Mouse (Mus musculus) embryo, embryonic 11.5 days (tissue): ENCODE results near the gene Gm20931.
"Not testable (repeated sequence)": the region's sequence is repeated elsewhere in the genome, so short reads cannot be mapped to it uniquely, and the experiment has no call there.

Source experiments
- DNase-seq: peaks from one replicate; pipeline ENCODE4 v3.0.0-alpha.2; 2012; ENCODE audit warnings: low read depth, low spot score

The Gm20931 gene

DNA sequence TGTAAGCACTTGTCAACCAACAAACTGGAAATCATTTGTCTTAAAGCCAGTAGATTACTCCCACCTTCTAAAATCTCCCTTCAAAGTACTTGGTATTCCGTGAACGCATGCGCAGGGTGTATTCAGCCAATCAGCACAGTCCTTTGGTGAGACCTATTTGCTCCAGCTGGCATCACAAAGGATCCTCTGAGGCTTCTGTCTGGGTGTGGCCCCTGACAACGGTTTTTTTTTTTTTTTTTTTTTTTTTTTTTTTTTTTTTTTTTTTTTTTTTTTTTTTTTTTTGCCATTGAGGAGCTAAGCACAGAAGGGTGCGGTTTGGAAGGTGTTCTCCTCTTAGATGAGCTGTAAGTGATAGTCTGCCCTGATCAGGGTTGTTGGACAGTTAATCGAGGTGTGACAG is at the start of gene Gm20931:
Gene Gm20931 (plus strand): TSS at position 301 of the 400 bp plus-strand sequence.
- DNase-seq, result not testable (repeated sequence)
